Mouse (Mus musculus): ENCODE measurements around the gene Zfp341. TPM values are rescaled to one million over a fixed set of nuclear protein-coding genes. Genes with fewer than 3 reads are reported as not detected.
A peak's percentile ranks its signal among the peaks of the same experiment; 100 is the strongest.

The Zfp341 gene
- polyA plus RNA-seq, 1 experiment, result 3.8 TPM

GRCm38 (mm10) chr2:154633876-154634644, 21.0 kb downstream of the Zfp341 start:
- no peaks in the 10 kb centered on the region for H3K4me1 ChIP-seq (ENCODE audit: control insufficient read depth, insufficient read depth, low read length)
- no peak overlapping the region for H3K9ac ChIP-seq (ENCODE audit: low read depth, poor library complexity, severe bottlenecking)
- no peak for TF ChIP-seq POLR2A (IDR thresholded peaks at IDR 0.05; ENCODE audit: insufficient read depth, low read length)
- no peak for TF ChIP-seq EP300 (IDR thresholded peaks at IDR 0.05; ENCODE audit: insufficient read depth, low read depth, low read length)
- TF ChIP-seq CTCF (IDR thresholded peaks at IDR 0.05; ENCODE audit: low read depth, low read length), result no peak
- 0 out of 2 replicates have a peak, but pooled peaks cover 5% of the 10 kb centered on the region for H3K9me3 ChIP-seq (replicated peaks; ENCODE audit: control insufficient read depth, insufficient read depth, low read length, poor library complexity, severe bottlenecking)
- no peak overlapping the region for H3K27ac ChIP-seq (ENCODE audit: insufficient read depth, low read length)
- H3K27me3 ChIP-seq (ENCODE audit: control insufficient read depth, insufficient read depth, low read length, poor library complexity, severe bottlenecking), result no peaks in the 10 kb centered on the region
- H3K36me3 ChIP-seq (ENCODE audit: control insufficient read depth, insufficient read depth, low read length, poor library complexity, severe bottlenecking), result peaks cover 3% of the 10 kb centered on the region; the same call in 1 of the 2 replicates
- H3K4me3 ChIP-seq (ENCODE audit: low read depth, low read length), result no peak overlapping the region

- TF ChIP-seq CTCF (IDR thresholded peaks at IDR 0.05; ENCODE audit: low read depth, low read length), result no peak
- TF ChIP-seq EP300 (IDR thresholded peaks at IDR 0.05; ENCODE audit: insufficient read depth, low read depth, low read length), result no peak
- TF ChIP-seq POLR2A (IDR thresholded peaks at IDR 0.05; ENCODE audit: insufficient read depth, low read length), result no peak
- no peak overlapping the region for H3K27ac ChIP-seq (ENCODE audit: insufficient read depth, low read length)
- H3K27me3 ChIP-seq (ENCODE audit: control insufficient read depth, insufficient read depth, low read length, poor library complexity, severe bottlenecking), result no peaks in the 10 kb centered on the region
- no peak overlapping the region for H3K9ac ChIP-seq (ENCODE audit: low read depth, poor library complexity, severe bottlenecking)
- 0 out of 2 replicates have a peak, but pooled peaks cover 5% of the 10 kb centered on the region for H3K9me3 ChIP-seq (replicated peaks; ENCODE audit: control insufficient read depth, insufficient read depth, low read length, poor library complexity, severe bottlenecking)
- 0 out of 2 replicates have a peak, but pooled peaks cover 3% of the 10 kb centered on the region for H3K36me3 ChIP-seq (ENCODE audit: control insufficient read depth, insufficient read depth, low read length, poor library complexity, severe bottlenecking)
- H3K4me1 ChIP-seq (ENCODE audit: control insufficient read depth, insufficient read depth, low read length), result no peaks in the 10 kb centered on the region
- no peak overlapping the region for H3K4me3 ChIP-seq (ENCODE audit: low read depth, low read length)
Measured at GRCm38 (mm10) chr2:154635826-154636225, 22.7 kb downstream of the Zfp341 start.

- 0 out of 2 replicates have a peak, but pooled peaks cover 3% of the 10 kb centered on the region for H3K36me3 ChIP-seq (ENCODE audit: control insufficient read depth, insufficient read depth, low read length, poor library complexity, severe bottlenecking)
Measured at GRCm38 (mm10) chr2:154638521-154638920, 25.4 kb downstream of the Zfp341 start.

GRCm38 (mm10) chr2:154639115-154639514, 26.0 kb downstream of the Zfp341 start:
- no peaks in the 10 kb centered on the region for H3K4me1 ChIP-seq (ENCODE audit: control insufficient read depth, insufficient read depth, low read length)
- H3K9me3 ChIP-seq (replicated peaks; ENCODE audit: control insufficient read depth, insufficient read depth, low read length, poor library complexity, severe bottlenecking), result 0 out of 2 replicates have a peak, but pooled peaks cover 5% of the 10 kb centered on the region
- no peak for TF ChIP-seq EP300 (IDR thresholded peaks at IDR 0.05; ENCODE audit: insufficient read depth, low read depth, low read length)
- no peak for TF ChIP-seq CTCF (IDR thresholded peaks at IDR 0.05; ENCODE audit: low read depth, low read length)
- no peak for TF ChIP-seq POLR2A (IDR thresholded peaks at IDR 0.05; ENCODE audit: insufficient read depth, low read length)
- H3K27me3 ChIP-seq (ENCODE audit: control insufficient read depth, insufficient read depth, low read length, poor library complexity, severe bottlenecking), result no peaks in the 10 kb centered on the region
- 0 out of 2 replicates have a peak, but pooled peaks cover 3% of the 10 kb centered on the region for H3K36me3 ChIP-seq (ENCODE audit: control insufficient read depth, insufficient read depth, low read length, poor library complexity, severe bottlenecking)
- no peak overlapping the region for H3K27ac ChIP-seq (ENCODE audit: insufficient read depth, low read length)
- no peak overlapping the region for H3K9ac ChIP-seq (ENCODE audit: low read depth, poor library complexity, severe bottlenecking)
- H3K4me3 ChIP-seq (ENCODE audit: low read depth, low read length), result no peak overlapping the region

More at GRCm38 (mm10) chr2:154638521-154638920, 25.4 kb downstream of the Zfp341 start:
- TF ChIP-seq CTCF (IDR thresholded peaks at IDR 0.05; ENCODE audit: low read depth, low read length) (peak; percentile 38), EP300 (IDR thresholded peaks at IDR 0.05; ENCODE audit: insufficient read depth, low read depth, low read length) (no peak), POLR2A (IDR thresholded peaks at IDR 0.05; ENCODE audit: insufficient read depth, low read length) (no peak)
- H3K27ac ChIP-seq (ENCODE audit: insufficient read depth, low read length), result no peak overlapping the region
- no peak overlapping the region for H3K4me3 ChIP-seq (ENCODE audit: low read depth, low read length)
- no peak overlapping the region for H3K9ac ChIP-seq (ENCODE audit: low read depth, poor library complexity, severe bottlenecking)
- H3K9me3 ChIP-seq (replicated peaks; ENCODE audit: control insufficient read depth, insufficient read depth, low read length, poor library complexity, severe bottlenecking), result 0 out of 2 replicates have a peak, but pooled peaks cover 5% of the 10 kb centered on the region
- H3K4me1 ChIP-seq (ENCODE audit: control insufficient read depth, insufficient read depth, low read length), result no peaks in the 10 kb centered on the region
- H3K27me3 ChIP-seq (ENCODE audit: control insufficient read depth, insufficient read depth, low read length, poor library complexity, severe bottlenecking), result no peaks in the 10 kb centered on the region

GRCm38 (mm10) chr2:154641176-154641575, 28.1 kb downstream of the Zfp341 start:
- Histone ChIP-seq H3K27ac (ENCODE audit: insufficient read depth, low read length) (no peak overlapping the region), H3K9me3 (replicated peaks; ENCODE audit: control insufficient read depth, insufficient read depth, low read length, poor library complexity, severe bottlenecking) (0 out of 2 replicates have a peak, but pooled peaks cover 5% of the 10 kb centered on the region), H3K4me1 (ENCODE audit: control insufficient read depth, insufficient read depth, low read length) (no peaks in the 10 kb centered on the region), H3K36me3 (ENCODE audit: control insufficient read depth, insufficient read depth, low read length, poor library complexity, severe bottlenecking) (0 out of 2 replicates have a peak, but pooled peaks cover 3% of the 10 kb centered on the region), H3K4me3 (ENCODE audit: low read depth, low read length) (no peak overlapping the region), H3K27me3 (ENCODE audit: control insufficient read depth, insufficient read depth, low read length, poor library complexity, severe bottlenecking) (no peaks in the 10 kb centered on the region), H3K9ac (ENCODE audit: low read depth, poor library complexity, severe bottlenecking) (no peak overlapping the region)
- TF ChIP-seq CTCF (IDR thresholded peaks at IDR 0.05; ENCODE audit: low read depth, low read length), result no peak
- no peak for TF ChIP-seq EP300 (IDR thresholded peaks at IDR 0.05; ENCODE audit: insufficient read depth, low read depth, low read length)
- no peak for TF ChIP-seq POLR2A (IDR thresholded peaks at IDR 0.05; ENCODE audit: insufficient read depth, low read length)

GRCm38 (mm10) chr2:154642005-154642459, 28.9 kb downstream of the Zfp341 start:
- H3K27ac ChIP-seq (ENCODE audit: insufficient read depth, low read length), result no peak overlapping the region
- H3K4me3 ChIP-seq (ENCODE audit: low read depth, low read length), result no peak overlapping the region
- H3K27me3 ChIP-seq (ENCODE audit: control insufficient read depth, insufficient read depth, low read length, poor library complexity, severe bottlenecking), result no peaks in the 10 kb centered on the region
- TF ChIP-seq CTCF (IDR thresholded peaks at IDR 0.05; ENCODE audit: low read depth, low read length), result no peak
- no peak for TF ChIP-seq EP300 (IDR thresholded peaks at IDR 0.05; ENCODE audit: insufficient read depth, low read depth, low read length)
- TF ChIP-seq POLR2A (IDR thresholded peaks at IDR 0.05; ENCODE audit: insufficient read depth, low read length), result no peak
- H3K4me1 ChIP-seq (ENCODE audit: control insufficient read depth, insufficient read depth, low read length), result no peaks in the 10 kb centered on the region
- H3K9ac ChIP-seq (ENCODE audit: low read depth, poor library complexity, severe bottlenecking), result no peak overlapping the region
- 0 out of 2 replicates have a peak, but pooled peaks cover 3% of the 10 kb centered on the region for H3K36me3 ChIP-seq (ENCODE audit: control insufficient read depth, insufficient read depth, low read length, poor library complexity, severe bottlenecking)
- 0 out of 2 replicates have a peak, but pooled peaks cover 5% of the 10 kb centered on the region for H3K9me3 ChIP-seq (replicated peaks; ENCODE audit: control insufficient read depth, insufficient read depth, low read length, poor library complexity, severe bottlenecking)

Data from ES-Bruce4 (cell line).